Mouse (Mus musculus) spleen, adult 2 months (tissue): ENCODE measurements around the gene Ccdc42.

Source experiments
- CTCF ChIP-seq: fragments of 200-500 bp; IDR thresholded peaks from 2 replicates; pipeline ENCODE4 v1.5.1; 2011; ENCODE audit warnings: mild to moderate bottlenecking, inconsistent platforms; ENCODE audit not compliant: insufficient read depth, insufficient read length, insufficient replicate concordance; ENCODE audit errors: extremely low read depth
- POLR2A ChIP-seq: fragments of 200-500 bp; IDR thresholded peaks from 2 replicates; pipeline ENCODE4 v1.6.1; 2011; ENCODE audit warnings: low read depth, low read length, inconsistent platforms

DNA sequence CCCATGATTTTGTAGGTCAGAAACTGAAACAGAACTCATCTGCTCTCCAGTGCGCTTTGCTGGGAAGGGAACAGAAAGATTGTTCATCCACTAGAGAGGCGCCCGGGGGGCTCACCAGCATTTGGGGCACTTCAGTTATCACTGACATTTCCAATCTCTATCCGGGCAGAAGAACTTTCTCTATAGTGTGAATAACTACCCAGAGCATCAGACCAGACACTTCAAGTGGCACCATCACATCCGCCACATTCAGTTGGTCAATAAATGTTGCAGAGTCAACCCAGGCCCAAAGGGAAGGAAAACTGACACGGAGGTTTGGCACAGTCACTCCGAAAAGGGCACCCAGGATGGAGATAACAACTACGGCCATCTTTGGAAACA is 23.7 kb downstream of the Ccdc42 start:
- TF ChIP-seq CTCF (no peak), POLR2A (no peak)
